Mouse (Mus musculus): ENCODE measurements around the gene Ptbp1. TPM values are rescaled to one million over a fixed set of nuclear protein-coding genes. Genes with fewer than 3 reads are reported as not detected.

Gene Ptbp1
- polyA plus RNA-seq, 1 experiment from 2014 or later = 351 TPM

GRCm38 (mm10) chr10:79858416-79859074 lies 4.3 kb downstream of the Ptbp1 start:
- Histone ChIP-seq H3K9ac (ENCODE audit: low read length) (no peak overlapping the region), H3K36me3 (ENCODE audit: control insufficient read depth, insufficient read depth, low read length) (peaks cover 58% of the 10 kb centered on the region), H3K4me1 (ENCODE audit: control insufficient read depth, insufficient read depth, low read length) (peaks cover 27% of the 10 kb centered on the region), H3K9me3 (ENCODE audit: control insufficient read depth, low read length) (no peaks in the 10 kb centered on the region), H3K27ac (replicated peaks; ENCODE audit: low read depth, low read length) (no peak overlapping the region), H3K4me2 (ENCODE audit: low read depth, severe bottlenecking) (peak overlapping the region; percentile 91), H3K27me3 (ENCODE audit: control insufficient read depth, insufficient read depth, low read length) (no peaks in the 10 kb centered on the region), H3K4me3 (ENCODE audit: low read depth, low read length) (no peak overlapping the region)
- 75% methylated on average over 17 of the region's 17 CpGs for whole genome bisulfite sequencing
- DNase-seq (ENCODE audit: low spot score) (no peak), ATAC-seq (ENCODE audit: insufficient number of reproducible peaks, low FRiP score, low TSS enrichment, low read depth) (no peak)

GRCm38 (mm10) chr10:79859116-79859515 lies 4.9 kb downstream of the Ptbp1 start:
- H3K4me3 ChIP-seq (ENCODE audit: low read depth, low read length) = no peak overlapping the region
- DNase-seq (ENCODE audit: low spot score) (no peak), ATAC-seq (ENCODE audit: insufficient number of reproducible peaks, low FRiP score, low TSS enrichment, low read depth) (no peak)
- peaks cover 27% of the 10 kb centered on the region for H3K4me1 ChIP-seq (ENCODE audit: control insufficient read depth, insufficient read depth, low read length)
- H3K4me2 ChIP-seq (ENCODE audit: low read depth, severe bottlenecking) = no peak overlapping the region
- H3K9ac ChIP-seq (ENCODE audit: low read length) = no peak overlapping the region
- H3K27me3 ChIP-seq (ENCODE audit: control insufficient read depth, insufficient read depth, low read length) = no peaks in the 10 kb centered on the region
- peaks cover 58% of the 10 kb centered on the region for H3K36me3 ChIP-seq (ENCODE audit: control insufficient read depth, insufficient read depth, low read length)
- no peak overlapping the region for H3K27ac ChIP-seq (replicated peaks; ENCODE audit: low read depth, low read length)
- WGBS = 86% methylated on average over 11 of the region's 11 CpGs
- no peaks in the 10 kb centered on the region for H3K9me3 ChIP-seq (ENCODE audit: control insufficient read depth, low read length)

DNA sequence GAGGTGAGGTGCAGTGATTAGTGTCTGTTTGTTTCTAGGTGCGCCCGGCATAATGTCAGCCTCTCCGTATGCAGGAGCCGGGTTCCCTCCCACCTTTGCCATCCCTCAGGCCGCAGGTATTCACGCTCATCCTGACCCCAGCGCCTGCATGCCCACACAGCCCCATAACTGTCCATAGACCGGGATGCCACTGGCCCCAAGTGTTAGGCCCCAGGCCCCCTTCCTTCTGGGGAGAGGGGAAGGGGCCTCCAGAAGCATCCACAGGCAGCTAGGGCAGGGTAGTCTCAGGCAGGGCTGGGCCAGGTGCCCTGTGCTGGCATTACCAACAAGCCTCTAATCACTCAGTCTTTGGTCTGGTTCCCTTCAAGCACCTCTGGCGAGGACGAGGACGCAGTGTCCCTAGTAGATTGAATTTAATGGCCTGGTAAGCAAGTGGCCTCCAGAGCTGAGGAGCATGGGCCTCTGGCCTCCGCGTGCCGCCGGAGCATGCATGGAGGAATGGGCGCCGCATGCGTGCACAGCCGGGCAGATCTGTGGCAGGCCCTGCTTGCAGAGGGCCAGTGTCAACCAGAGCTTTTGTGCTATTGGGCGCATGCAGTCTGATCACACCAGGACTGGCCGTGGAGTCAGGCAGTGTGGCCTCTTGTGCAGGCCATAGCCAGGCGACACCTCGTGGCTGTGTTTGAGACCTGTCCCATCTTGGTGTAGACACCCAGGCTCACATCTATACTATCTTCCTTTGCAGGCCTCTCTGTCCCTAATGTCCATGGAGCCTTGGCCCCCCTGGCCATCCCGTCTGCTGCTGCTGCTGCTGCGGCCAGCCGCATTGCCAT lies 6.1 kb downstream of the Ptbp1 start:
- 94% methylated on average over 26 of the region's 26 CpGs for WGBS
- no peak overlapping the region for H3K4me3 ChIP-seq (ENCODE audit: low read depth, low read length)

GRCm38 (mm10) chr10:79861230-79862048 lies 7.2 kb downstream of the Ptbp1 start:
- Histone ChIP-seq H3K36me3 (ENCODE audit: control insufficient read depth, insufficient read depth, low read length) (peaks cover 61% of the 10 kb centered on the region), H3K27me3 (ENCODE audit: control insufficient read depth, insufficient read depth, low read length) (no peaks in the 10 kb centered on the region), H3K9ac (ENCODE audit: low read length) (no peak overlapping the region), H3K27ac (replicated peaks; ENCODE audit: low read depth, low read length) (0 out of 2 replicates have a peak overlapping the region, but pooled peaks have one; percentile 10), H3K4me3 (ENCODE audit: low read depth, low read length) (no peak overlapping the region), H3K4me1 (ENCODE audit: control insufficient read depth, insufficient read depth, low read length) (peaks cover 24% of the 10 kb centered on the region), H3K9me3 (ENCODE audit: control insufficient read depth, low read length) (no peaks in the 10 kb centered on the region), H3K4me2 (ENCODE audit: low read depth, severe bottlenecking) (no peak overlapping the region)
- DNase-seq (ENCODE audit: low spot score) (peak; percentile 43), ATAC-seq (ENCODE audit: insufficient number of reproducible peaks, low FRiP score, low TSS enrichment, low read depth) (no peak)
- 83% methylated on average over 25 of the region's 25 CpGs for WGBS

More for the DNA sequence above, 6.1 kb downstream of the Ptbp1 start:
- no peak for ATAC-seq (ENCODE audit: insufficient number of reproducible peaks, low FRiP score, low TSS enrichment, low read depth)
- Histone ChIP-seq H3K9me3 (ENCODE audit: control insufficient read depth, low read length) (no peaks in the 10 kb centered on the region), H3K27ac (replicated peaks; ENCODE audit: low read depth, low read length) (no peak overlapping the region; the same call in 1 of the 2 replicates), H3K4me2 (ENCODE audit: low read depth, severe bottlenecking) (no peak overlapping the region), H3K36me3 (ENCODE audit: control insufficient read depth, insufficient read depth, low read length) (peaks cover 61% of the 10 kb centered on the region), H3K9ac (ENCODE audit: low read length) (no peak overlapping the region), H3K4me1 (ENCODE audit: control insufficient read depth, insufficient read depth, low read length) (peaks cover 27% of the 10 kb centered on the region), H3K27me3 (ENCODE audit: control insufficient read depth, insufficient read depth, low read length) (no peaks in the 10 kb centered on the region)
- no peak for DNase-seq (ENCODE audit: low spot score)

GRCm38 (mm10) chr10:79862049-79862788 lies 8.0 kb downstream of the Ptbp1 start:
- WGBS = 91% methylated on average over 23 of the region's 23 CpGs
- H3K9ac ChIP-seq (ENCODE audit: low read length) = no peak overlapping the region
- peaks cover 59% of the 10 kb centered on the region for H3K36me3 ChIP-seq (ENCODE audit: control insufficient read depth, insufficient read depth, low read length)
- 0 out of 2 replicates have a peak overlapping the region, but pooled peaks have one; percentile 10 for H3K27ac ChIP-seq (replicated peaks; ENCODE audit: low read depth, low read length)
- no peak overlapping the region for H3K4me3 ChIP-seq (ENCODE audit: low read depth, low read length)
- no peak overlapping the region for H3K4me2 ChIP-seq (ENCODE audit: low read depth, severe bottlenecking)
- H3K9me3 ChIP-seq (ENCODE audit: control insufficient read depth, low read length) = no peaks in the 10 kb centered on the region
- peaks cover 17% of the 10 kb centered on the region for H3K4me1 ChIP-seq (ENCODE audit: control insufficient read depth, insufficient read depth, low read length)
- ATAC-seq (ENCODE audit: insufficient number of reproducible peaks, low FRiP score, low TSS enrichment, low read depth) (no peak), DNase-seq (ENCODE audit: low spot score) (no peak)
- H3K27me3 ChIP-seq (ENCODE audit: control insufficient read depth, insufficient read depth, low read length) = no peaks in the 10 kb centered on the region

DNA sequence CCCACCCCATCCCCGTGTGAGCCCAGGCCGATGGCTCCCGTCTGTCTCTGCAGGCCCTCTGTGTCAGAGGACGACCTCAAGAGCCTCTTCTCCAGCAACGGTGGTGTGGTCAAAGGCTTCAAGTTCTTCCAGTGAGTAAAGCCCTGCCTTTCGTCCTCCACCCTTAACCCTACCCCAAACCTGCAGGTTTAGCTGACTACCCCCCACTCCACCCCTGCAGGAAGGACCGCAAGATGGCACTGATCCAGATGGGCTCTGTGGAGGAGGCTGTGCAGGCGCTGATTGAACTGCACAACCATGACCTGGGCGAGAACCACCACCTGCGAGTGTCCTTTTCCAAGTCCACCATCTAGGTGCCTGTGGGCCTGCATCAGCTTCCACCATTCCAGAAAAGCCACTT lies 8.7 kb downstream of the Ptbp1 start:
- Histone ChIP-seq H3K27me3 (ENCODE audit: control insufficient read depth, insufficient read depth, low read length) (no peaks in the 10 kb centered on the region), H3K27ac (replicated peaks; ENCODE audit: low read depth, low read length) (no peak overlapping the region), H3K9me3 (ENCODE audit: control insufficient read depth, low read length) (no peaks in the 10 kb centered on the region), H3K4me1 (ENCODE audit: control insufficient read depth, insufficient read depth, low read length) (peaks cover 10% of the 10 kb centered on the region), H3K4me2 (ENCODE audit: low read depth, severe bottlenecking) (no peak overlapping the region), H3K4me3 (ENCODE audit: low read depth, low read length) (no peak overlapping the region), H3K9ac (ENCODE audit: low read length) (no peak overlapping the region), H3K36me3 (ENCODE audit: control insufficient read depth, insufficient read depth, low read length) (peaks cover 59% of the 10 kb centered on the region)
- 74% methylated on average over 10 of the region's 10 CpGs for WGBS
- no peak for ATAC-seq (ENCODE audit: insufficient number of reproducible peaks, low FRiP score, low TSS enrichment, low read depth)
- no peak for DNase-seq (ENCODE audit: low spot score)

GRCm38 (mm10) chr10:79864351-79865188 lies 10.3 kb downstream of the Ptbp1 start:
- H3K27ac ChIP-seq (replicated peaks; ENCODE audit: low read depth, low read length) = no peak overlapping the region
- WGBS = 54% methylated on average over 10 of the region's 10 CpGs
- DNase-seq (ENCODE audit: low spot score) (peak; percentile 47), ATAC-seq (ENCODE audit: insufficient number of reproducible peaks, low FRiP score, low TSS enrichment, low read depth) (peak; percentile 40)
- no peaks in the 10 kb centered on the region for H3K9me3 ChIP-seq (ENCODE audit: control insufficient read depth, low read length)
- 0 out of 2 replicates have a peak, but pooled peaks cover 3% of the 10 kb centered on the region for H3K4me1 ChIP-seq (ENCODE audit: control insufficient read depth, insufficient read depth, low read length)
- no peak overlapping the region for H3K4me2 ChIP-seq (ENCODE audit: low read depth, severe bottlenecking)
- H3K4me3 ChIP-seq (ENCODE audit: low read depth, low read length) = no peak overlapping the region
- H3K36me3 ChIP-seq (ENCODE audit: control insufficient read depth, insufficient read depth, low read length) = peaks cover 48% of the 10 kb centered on the region
- no peak overlapping the region for H3K9ac ChIP-seq (ENCODE audit: low read length)
- H3K27me3 ChIP-seq (ENCODE audit: control insufficient read depth, insufficient read depth, low read length) = no peaks in the 10 kb centered on the region
